In genomic region chr2:118901175-118902031, GRCm38 (mm10) we compare ENCODE assay signal across 8 mouse cellular contexts. TPM values are rescaled to one million over a fixed set of nuclear protein-coding genes. Genes with fewer than 3 reads are reported as not detected.
DNase-seq lines count a peak whose midpoint lies in the region; ATAC-seq and TF ChIP-seq lines count a peak whose summit lies in the region.

No protein-coding gene starts in this region.

- peaks cover 3% of the 10 kb centered on the region for H3K4me1 ChIP-seq in ES-Bruce4 (ENCODE audit: control insufficient read depth, insufficient read depth, low read length)
- peaks cover 71% of the 10 kb centered on the region for H3K4me1 ChIP-seq in forebrain, embryonic 13.5 days
- peaks cover 68% of the 10 kb centered on the region for H3K4me1 ChIP-seq in neural tube, embryonic 15.5 days

- peak overlapping the region; percentile 99 for H3K4me2 ChIP-seq in forebrain, embryonic 13.5 days
- H3K4me2 ChIP-seq in neural tube, embryonic 15.5 days, result peak overlapping the region; percentile 100

- TF ChIP-seq POLR2A in ES-Bruce4 (IDR thresholded peaks at IDR 0.05; ENCODE audit: insufficient read depth, low read length), result no peak

- DNase-seq in heart, postnatal 10 days, result peak; percentile 97 to 98
- DNase-seq in layer of hippocampus, adult 11-12 months (ENCODE audit: low spot score), result peak; percentile 97
- DNase-seq in lung, adult 18-20 months, result peak; percentile 98 to 99
- peak; percentile 99 for DNase-seq in testis, postnatal 14 days (ENCODE audit: low spot score)

- peak overlapping the region; percentile 94 for H3K9ac ChIP-seq in ES-Bruce4 (ENCODE audit: low read depth, poor library complexity, severe bottlenecking)
- peak overlapping the region; percentile 91 for H3K9ac ChIP-seq in forebrain, embryonic 13.5 days
- H3K9ac ChIP-seq in neural tube, embryonic 15.5 days (replicated peaks), result peak overlapping the region; percentile 91

- WGBS in forebrain, embryonic 13.5 days, result under 1% methylated on average over 52 of the region's 120 CpGs
- WGBS in neural tube, embryonic 15.5 days, result 1% methylated on average over 70 of the region's 120 CpGs

- no peaks in the 10 kb centered on the region for H3K36me3 ChIP-seq in ES-Bruce4 (ENCODE audit: control insufficient read depth, insufficient read depth, low read length, poor library complexity, severe bottlenecking)
- H3K36me3 ChIP-seq in forebrain, embryonic 13.5 days (ENCODE audit: poor library complexity, severe bottlenecking), result no peaks in the 10 kb centered on the region
- H3K36me3 ChIP-seq in neural tube, embryonic 15.5 days, result no peaks in the 10 kb centered on the region

- no peak overlapping the region for H3K27ac ChIP-seq in ES-Bruce4 (ENCODE audit: insufficient read depth, low read length)
- H3K27ac ChIP-seq in forebrain, embryonic 13.5 days, result peak overlapping the region; percentile 87
- peak overlapping the region; percentile 87 for H3K27ac ChIP-seq in neural tube, embryonic 15.5 days (replicated peaks)

- H3K27me3 ChIP-seq in ES-Bruce4 (ENCODE audit: control insufficient read depth, insufficient read depth, low read length, poor library complexity, severe bottlenecking), result peaks cover 9% of the 10 kb centered on the region; the same call in 1 of the 2 replicates
- peaks cover 44% of the 10 kb centered on the region for H3K27me3 ChIP-seq in forebrain, embryonic 13.5 days
- peaks cover 37% of the 10 kb centered on the region for H3K27me3 ChIP-seq in neural tube, embryonic 15.5 days (replicated peaks)

- TF ChIP-seq CTCF in ES-Bruce4 (IDR thresholded peaks at IDR 0.05; ENCODE audit: low read depth, low read length), result no peak

- no peak for TF ChIP-seq EP300 in ES-Bruce4 (IDR thresholded peaks at IDR 0.05; ENCODE audit: insufficient read depth, low read depth, low read length)

- intact Hi-C loops in heart, postnatal 10 days (cut with DNase I), result loop anchor here (2.0 kb wide), 1 partner anchor 73 kb away; no protein-coding TSS in a partner anchor

- no peaks in the 10 kb centered on the region for H3K9me3 ChIP-seq in ES-Bruce4 (replicated peaks; ENCODE audit: control insufficient read depth, insufficient read depth, low read length, poor library complexity, severe bottlenecking)
- H3K9me3 ChIP-seq in forebrain, embryonic 13.5 days (replicated peaks), result no peaks in the 10 kb centered on the region
- no peaks in the 10 kb centered on the region for H3K9me3 ChIP-seq in neural tube, embryonic 15.5 days (replicated peaks)

- peak overlapping the region; percentile 84 for H3K4me3 ChIP-seq in ES-Bruce4 (ENCODE audit: low read depth, low read length)
- peak overlapping the region; percentile 90 for H3K4me3 ChIP-seq in forebrain, embryonic 13.5 days
- H3K4me3 ChIP-seq in neural tube, embryonic 15.5 days (replicated peaks), result peak overlapping the region; percentile 93

- ATAC-seq in cerebellum, adult (ENCODE audit: insufficient number of reproducible peaks, low FRiP score, low TSS enrichment), result peak; percentile 84
- peak; percentile 94 for ATAC-seq in forebrain, embryonic 13.5 days
- ATAC-seq in neural tube, embryonic 15.5 days (ENCODE audit: low FRiP score), result peak; percentile 94

RNA-seq across cellular contexts. Expression of gene Bahd1, which starts 1.2 kb away (rescaled TPM):
- 12.2 and 14.1 TPM in 2 replicates for polyA plus RNA-seq in ES-Bruce4 (2011; ENCODE audit: insufficient read depth, insufficient read length, low read depth, missing spikeins)
- polyA plus RNA-seq in forebrain, embryonic 13.5 days (2015; fragmentation: Nextera tagmentation; extraction: Ambion mirVana), result 4.4 and 4.5 TPM in 2 replicates
- total RNA-seq in heart, postnatal 10 days (2021), result 10 to 100 TPM; 13.4 to 18.4 TPM
- 8.5 TPM in 2 replicates for polyA plus RNA-seq in neural tube, embryonic 15.5 days (2015; fragmentation: Nextera tagmentation; extraction: Ambion mirVana)

RNA-seq across cellular contexts. Expression of gene Chst14, which starts 24.9 kb away (rescaled TPM):
- polyA plus RNA-seq in ES-Bruce4 (2011; ENCODE audit: insufficient read depth, insufficient read length, low read depth, missing spikeins), result 9.3 and 10.3 TPM in 2 replicates
- polyA plus RNA-seq in forebrain, embryonic 13.5 days (2015; fragmentation: Nextera tagmentation; extraction: Ambion mirVana), result 5.9 and 6.9 TPM in 2 replicates
- total RNA-seq in heart, postnatal 10 days (2021), result 10 to 100 TPM; 14.1 to 14.5 TPM
- 6.1 and 9.3 TPM in 2 replicates for polyA plus RNA-seq in neural tube, embryonic 15.5 days (2015; fragmentation: Nextera tagmentation; extraction: Ambion mirVana)

RNA-seq across cellular contexts. Expression of gene Ivd, which starts 39.6 kb away (rescaled TPM):
- 28.7 and 30.3 TPM in 2 replicates for polyA plus RNA-seq in ES-Bruce4 (2011; ENCODE audit: insufficient read depth, insufficient read length, low read depth, missing spikeins)
- 54.0 and 58.4 TPM in 2 replicates for polyA plus RNA-seq in forebrain, embryonic 13.5 days (2015; fragmentation: Nextera tagmentation; extraction: Ambion mirVana)
- 10 to 100 TPM; 96.3 to 98.2 TPM for total RNA-seq in heart, postnatal 10 days (2021)
- polyA plus RNA-seq in neural tube, embryonic 15.5 days (2015; fragmentation: Nextera tagmentation; extraction: Ambion mirVana), result 51.9 and 59.4 TPM in 2 replicates
